Mouse (Mus musculus): ENCODE results near the gene Hist1h1a. TPM values are rescaled to one million over a fixed set of nuclear protein-coding genes. Genes with fewer than 3 reads are reported as not detected.
"Not testable (repeated sequence)": the region's sequence is repeated elsewhere in the genome, so short reads cannot be mapped to it uniquely, and the experiment has no call there.

Hist1h1a gene
- total RNA-seq (2022) = 10 to 100 TPM; 16.7 to 20.1 (median 18.6) TPM

DNA sequence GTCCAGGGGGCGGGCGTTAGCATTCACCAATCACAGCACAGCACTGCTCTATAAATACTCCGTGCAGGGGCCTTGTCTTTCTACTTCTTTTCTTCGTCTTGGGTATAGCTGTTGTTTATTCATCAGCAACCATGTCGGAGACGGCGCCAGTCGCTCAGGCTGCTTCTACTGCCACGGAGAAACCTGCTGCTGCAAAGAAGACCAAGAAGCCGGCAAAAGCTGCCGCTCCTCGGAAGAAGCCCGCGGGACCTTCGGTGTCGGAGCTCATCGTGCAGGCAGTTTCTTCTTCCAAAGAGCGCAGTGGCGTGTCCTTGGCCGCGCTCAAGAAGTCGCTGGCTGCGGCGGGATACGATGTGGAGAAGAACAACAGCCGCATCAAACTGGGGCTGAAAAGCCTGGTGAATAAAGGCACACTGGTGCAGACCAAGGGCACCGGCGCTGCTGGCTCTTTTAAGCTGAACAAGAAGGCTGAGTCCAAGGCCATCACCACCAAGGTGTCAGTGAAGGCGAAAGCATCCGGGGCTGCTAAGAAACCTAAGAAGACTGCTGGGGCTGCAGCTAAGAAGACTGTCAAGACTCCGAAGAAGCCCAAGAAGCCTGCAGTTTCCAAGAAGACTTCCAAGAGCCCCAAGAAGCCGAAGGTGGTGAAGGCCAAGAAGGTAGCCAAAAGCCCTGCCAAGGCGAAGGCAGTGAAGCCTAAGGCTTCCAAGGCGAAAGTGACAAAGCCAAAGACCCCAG, at the start of gene Hist1h1a:
Gene Hist1h1a, plus strand, starts transcription at position 81 of the 738 bp plus-strand sequence.
- peak; percentile 75 for DNase-seq

- no peak for DNase-seq
Measured at GRCm38 (mm10) chr13:23716261-23717042, 47.0 kb upstream of the Hist1h1a start.

DNA sequence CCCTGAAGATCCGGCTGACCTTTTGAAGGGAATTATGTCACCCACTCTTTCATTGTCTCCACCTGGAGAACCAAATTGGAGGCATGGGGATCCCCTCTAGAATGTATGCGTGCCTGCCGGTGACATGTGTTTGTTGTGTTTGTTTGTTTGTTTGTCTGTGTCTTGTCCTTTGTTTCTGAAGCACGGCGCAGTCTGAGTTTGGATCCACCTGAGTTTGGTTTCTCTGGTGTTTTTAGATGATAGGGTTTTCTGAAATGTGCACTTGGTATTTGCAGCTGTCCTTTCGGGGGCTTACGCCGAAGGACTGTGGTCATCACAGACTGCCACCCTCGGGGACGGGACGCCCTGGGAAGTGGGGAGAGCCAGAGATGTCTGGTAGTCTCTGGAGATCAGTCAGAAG, 46.3 kb upstream of the Hist1h1a start:
- DNase-seq = no peak

DNA sequence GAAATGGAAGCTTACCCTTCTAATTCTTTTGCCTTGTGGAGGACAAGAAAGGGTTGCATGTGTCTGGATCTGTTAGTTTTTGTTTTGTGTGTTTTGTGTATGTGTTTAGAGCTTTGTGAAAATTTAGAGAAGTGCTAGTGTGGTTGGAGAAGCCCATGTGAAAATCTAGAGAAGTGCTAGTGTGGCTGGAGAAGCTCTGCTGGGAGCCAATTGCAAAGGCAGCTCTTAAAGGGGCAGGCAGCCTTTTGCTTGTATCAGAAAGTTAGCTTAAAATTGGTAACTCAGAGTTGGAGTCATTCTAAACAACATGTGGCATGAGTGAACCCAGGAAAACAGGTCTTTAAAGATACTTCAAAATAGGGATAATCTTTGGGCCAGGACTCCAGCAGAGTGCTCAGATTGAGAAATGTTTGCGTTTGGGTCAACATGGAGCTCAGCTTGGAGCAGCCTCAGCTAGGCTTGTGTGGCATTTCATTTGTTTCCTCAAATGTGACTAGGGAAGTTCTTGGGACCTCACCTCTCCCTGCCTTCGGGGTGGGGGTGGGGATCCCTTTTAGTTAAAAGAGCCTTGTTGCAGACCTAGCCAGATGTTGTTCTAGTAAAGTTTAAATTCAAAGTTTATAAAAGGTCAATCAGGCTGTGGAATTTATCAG, 45.7 kb upstream of the Hist1h1a start:
- DNase-seq = not testable (repeated sequence)

- DNase-seq = no peak
Measured at GRCm38 (mm10) chr13:23724239-23724638, 39.2 kb upstream of the Hist1h1a start.

- no peak for DNase-seq
Measured at GRCm38 (mm10) chr13:23725213-23725612, 38.3 kb upstream of the Hist1h1a start.

- no peak for DNase-seq
Measured at GRCm38 (mm10) chr13:23728472-23729191, 34.8 kb upstream of the Hist1h1a start.

DNA sequence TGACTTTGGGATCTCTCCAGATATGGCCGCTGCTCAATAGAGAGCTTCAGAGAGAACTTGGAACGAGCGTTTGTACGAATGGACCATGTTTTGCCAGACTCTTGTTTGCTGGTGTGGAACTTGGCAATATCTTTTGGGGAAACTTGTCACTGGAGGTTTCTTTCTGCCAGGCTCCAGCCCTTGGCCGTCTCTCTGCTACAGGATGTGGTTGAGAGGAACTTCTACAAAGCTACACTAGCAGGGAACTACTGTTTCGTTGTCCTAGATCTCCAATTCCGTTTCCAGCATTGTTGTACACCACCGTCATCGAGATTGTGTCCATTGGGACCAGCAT, 34.3 kb upstream of the Hist1h1a start:
- no peak for DNase-seq

- DNase-seq = no peak
Measured at GRCm38 (mm10) chr13:23729706-23730105, 33.8 kb upstream of the Hist1h1a start.

DNA sequence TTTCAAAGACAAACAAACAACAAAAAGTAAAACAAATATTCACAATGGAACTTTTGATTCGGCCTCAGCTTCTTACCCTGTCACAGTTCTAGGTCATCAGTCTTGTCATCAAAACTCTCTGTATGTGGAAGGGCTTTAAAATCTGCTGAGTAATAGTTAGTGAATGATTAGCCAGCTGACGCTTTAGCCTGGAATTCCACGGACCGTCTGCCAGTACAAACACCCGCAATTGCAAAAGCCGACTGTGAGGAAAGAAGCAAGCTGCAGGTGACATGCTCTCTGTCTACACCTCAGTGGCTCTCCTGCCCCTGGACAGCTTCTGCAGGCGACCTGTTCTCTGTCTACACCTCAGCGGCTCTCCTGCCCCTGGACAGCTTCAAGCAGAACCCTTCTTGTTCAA, 33.0 kb upstream of the Hist1h1a start:
- no peak for DNase-seq

DNA sequence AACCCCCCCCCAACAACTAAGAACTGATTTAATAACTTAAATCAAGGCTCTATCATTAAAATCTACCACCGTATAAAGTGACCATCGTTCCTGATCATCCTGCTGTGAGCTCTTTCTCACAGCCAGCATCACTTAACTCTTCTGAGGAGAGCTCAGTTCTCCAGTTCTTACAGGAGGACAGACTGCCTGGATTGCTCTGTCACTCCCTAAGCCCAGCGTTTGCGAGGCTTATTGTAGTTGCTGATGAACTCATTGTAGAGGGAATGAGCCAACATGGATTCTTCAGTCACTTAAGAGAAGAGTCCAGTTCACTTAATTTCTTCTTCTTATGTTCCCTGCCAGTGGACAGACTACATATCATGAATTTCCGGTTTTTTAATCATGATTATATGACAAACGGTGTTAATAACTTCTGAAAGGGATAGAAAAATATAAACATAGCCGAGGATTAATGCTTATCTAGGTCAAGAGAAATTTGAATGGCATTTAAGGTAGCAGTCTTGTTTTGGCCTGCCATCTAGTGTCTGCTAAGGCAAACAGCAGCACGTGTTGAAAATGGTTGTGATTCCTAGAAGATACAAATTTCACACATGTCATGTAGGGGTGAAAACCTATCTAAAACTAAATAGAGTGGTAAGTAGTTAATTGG, 31.2 kb upstream of the Hist1h1a start:
- no peak for DNase-seq

- DNase-seq = no peak
Measured at GRCm38 (mm10) chr13:23737091-23737490, 26.4 kb upstream of the Hist1h1a start.

- DNase-seq = no peak
Measured at GRCm38 (mm10) chr13:23738041-23738440, 25.4 kb upstream of the Hist1h1a start.

DNA sequence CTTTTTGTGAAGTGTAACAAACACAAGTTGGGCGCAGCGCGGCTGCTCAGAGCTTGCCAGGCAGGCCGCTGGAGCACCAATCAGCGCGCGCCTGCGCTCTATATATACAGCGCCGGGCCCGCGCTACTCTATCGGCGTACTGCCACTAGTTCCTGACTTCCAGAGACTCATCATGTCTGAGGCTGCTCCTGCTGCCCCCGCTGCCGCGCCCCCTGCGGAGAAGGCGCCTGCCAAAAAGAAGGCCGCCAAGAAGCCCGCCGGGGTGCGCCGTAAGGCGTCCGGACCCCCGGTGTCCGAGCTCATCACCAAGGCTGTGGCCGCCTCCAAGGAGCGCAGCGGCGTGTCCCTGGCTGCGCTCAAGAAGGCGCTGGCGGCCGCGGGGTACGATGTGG, 24.8 kb upstream of the Hist1h1a start, which contains the start of gene Hist1h1c:
Gene Hist1h1c, plus strand, starts transcription at position 132 of the 392 bp plus-strand sequence.
- peak; percentile 89 for DNase-seq

GRCm38 (mm10) chr13:23739069-23739921, 24.2 kb upstream of the Hist1h1a start:
- DNase-seq = peak; percentile 96

- DNase-seq = no peak
Measured at GRCm38 (mm10) chr13:23739922-23740252, 23.6 kb upstream of the Hist1h1a start.

GRCm38 (mm10) chr13:23740256-23740840, 23.1 kb upstream of the Hist1h1a start:
- no peak for DNase-seq

- DNase-seq = no peak
Measured at GRCm38 (mm10) chr13:23740910-23741309, 22.6 kb upstream of the Hist1h1a start.

DNA sequence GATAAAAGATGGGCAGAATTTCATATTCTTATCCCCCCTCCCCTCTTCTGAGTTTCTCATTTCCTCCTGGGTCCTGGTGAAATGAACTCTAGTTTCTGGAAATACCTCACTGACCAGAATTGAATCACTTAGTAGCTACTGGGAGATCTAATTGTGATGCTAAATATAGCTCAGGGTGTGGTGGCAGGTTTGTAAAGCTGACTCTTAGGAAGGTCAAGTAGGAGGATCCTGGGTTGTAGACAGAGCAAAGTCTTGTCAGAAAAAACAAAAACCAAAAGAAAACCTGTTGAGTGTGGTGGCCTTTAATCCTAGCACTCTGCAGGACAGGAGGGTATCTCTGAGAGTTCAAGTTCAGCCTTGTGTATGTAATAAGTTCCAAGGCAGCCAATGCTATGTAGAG, 21.5 kb upstream of the Hist1h1a start:
- DNase-seq = no peak

DNA sequence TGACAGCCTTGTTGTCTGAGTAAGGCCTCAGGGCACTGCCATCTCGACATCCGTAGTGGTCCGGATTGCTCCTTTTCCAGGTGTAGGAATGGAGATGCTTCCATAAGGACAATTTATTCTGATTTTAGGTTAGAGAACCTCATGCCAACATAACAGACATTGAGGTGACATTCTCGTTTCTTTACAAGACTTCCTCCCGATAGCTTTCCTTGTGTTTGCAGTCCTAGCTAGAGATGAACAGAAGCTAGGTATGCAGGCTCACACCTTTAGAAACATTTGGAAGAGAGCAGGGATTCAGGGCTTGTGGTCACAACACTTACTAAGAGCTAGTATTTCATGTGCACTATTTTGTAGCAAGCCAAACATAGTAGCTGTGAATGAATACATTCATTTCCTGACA, 20.3 kb upstream of the Hist1h1a start:
- no peak for DNase-seq

DNA sequence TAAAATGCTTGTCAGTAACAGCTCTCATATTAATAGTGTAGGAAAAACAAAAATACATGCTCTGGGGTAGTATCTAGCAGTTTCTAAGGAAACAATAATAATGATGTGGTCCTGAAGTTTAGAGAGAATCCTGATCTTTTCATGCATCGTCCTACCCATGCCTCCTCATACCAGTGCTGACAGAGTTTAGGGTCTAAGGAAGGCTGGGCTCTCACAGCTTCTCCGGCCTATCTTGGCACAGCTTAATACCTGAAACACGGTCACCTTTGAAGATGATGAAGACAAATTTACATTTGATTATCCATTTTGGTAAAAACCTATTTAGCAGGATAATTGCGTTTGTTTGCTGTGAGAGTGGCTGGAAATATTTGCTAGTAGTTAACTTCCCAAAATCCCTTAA, 19.5 kb upstream of the Hist1h1a start:
- no peak for DNase-seq

Measured in adrenal gland, adult 8-10 months (tissue).